Mouse (Mus musculus) effector memory CD4-positive, alpha-beta T cell, adult 7 months (primary cell): ENCODE data around the gene Lrrc32. TPM values are rescaled to one million over a fixed set of nuclear protein-coding genes. Genes with fewer than 3 reads are reported as not detected.

Experiments used
- polyA plus RNA-seq: library from polyadenylated mRNA; unstranded; fragments of 100-300 nt; shearing (Covaris generic); gene quantifications from one replicate; pipeline ENCODE4 v1.2.1, GENCODE M21; 2017

Gene Lrrc32
- 0.52 TPM for polyA plus RNA-seq

DNA sequence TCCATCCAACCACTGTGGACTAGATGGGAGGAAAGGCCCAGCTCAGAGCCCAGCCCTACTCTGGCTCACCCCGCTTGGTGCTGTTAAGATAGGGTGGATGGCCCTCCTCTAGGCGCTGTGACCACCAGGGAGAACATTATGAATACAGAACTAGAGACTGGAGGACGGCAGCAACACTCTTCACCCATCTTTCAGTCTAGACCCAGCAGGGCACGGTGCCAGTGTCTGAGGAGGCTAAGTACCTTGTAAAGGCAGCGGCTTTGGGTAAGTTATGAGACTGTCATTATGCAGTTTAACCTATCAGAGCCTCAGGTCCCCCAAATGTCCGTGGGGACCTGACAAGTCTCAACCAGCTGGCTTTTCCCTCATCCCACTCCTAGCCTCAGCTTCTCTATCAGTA lies at the start of gene Lrrc32:
Lrrc32 (plus strand) TSS at position 153 of the 400 bp plus-strand sequence.

GRCm38 (mm10) chr7:98439956-98440466 lies 49.1 kb upstream of the Lrrc32 start, which contains the start of gene Gucy2d:
Gene Gucy2d, plus strand, starts transcription at chr7:98440416.

Other genes with a start within 250 kb of the Lrrc32 start
- gene Acer3, start 168.1 kb upstream of the Lrrc32 start, polyA plus RNA-seq: 9.2 TPM
- not detected for gene Tsku, start 128.0 kb upstream of the Lrrc32 start, polyA plus RNA-seq
- 0.11 TPM for gene Gucy2d, start 48.9 kb upstream of the Lrrc32 start, polyA plus RNA-seq
- 84.8 TPM for gene Emsy, start 167.5 kb downstream of the Lrrc32 start, polyA plus RNA-seq
- 61.0 TPM for gene Thap12, start 213.8 kb downstream of the Lrrc32 start, polyA plus RNA-seq